Mouse (Mus musculus) gastrocnemius, postnatal 10 days (tissue): ENCODE measurements around the gene Ripor1. TPM values are rescaled to one million over a fixed set of nuclear protein-coding genes. Genes with fewer than 3 reads are reported as not detected.
A peak's percentile ranks its signal among the peaks of the same experiment; 100 is the strongest.
"Not testable (repeated sequence)": the region's sequence is repeated elsewhere in the genome, so short reads cannot be mapped to it uniquely, and the experiment has no call there.

Source experiments
- DNase-seq: peaks from one replicate; pipeline ENCODE4 v3.0.0; 2021; ENCODE audit warnings: mixed read lengths
- long read RNA-seq, 2 experiments: library from polyadenylated mRNA; stranded (forward); transcript quantifications; one replicate each; pipeline ENCODE4 v2.0.0; 2021
- total RNA-seq, 2 experiments: library from RNA; stranded (reverse); gene quantifications; 2 replicates each; pipeline ENCODE4 v1.2.3; 2021

The Ripor1 gene
- 10 to 100 TPM; 20.7 to 26.9 TPM for total RNA-seq
- long read RNA-seq, experiment 1, full-length matches to known transcripts: 8 of 23 reads
- long read RNA-seq, experiment 1, partial matches to known transcripts: 8 of 23 reads
- long read RNA-seq, experiment 1, other reads (novel, unspliced or antisense): 7 of 23 reads
- long read RNA-seq, experiment 2, full-length matches to known transcripts: 7 of 19 reads
- long read RNA-seq, experiment 2, partial matches to known transcripts: 6 of 19 reads
- long read RNA-seq, experiment 2, other reads (novel, unspliced or antisense): 6 of 19 reads

DNA sequence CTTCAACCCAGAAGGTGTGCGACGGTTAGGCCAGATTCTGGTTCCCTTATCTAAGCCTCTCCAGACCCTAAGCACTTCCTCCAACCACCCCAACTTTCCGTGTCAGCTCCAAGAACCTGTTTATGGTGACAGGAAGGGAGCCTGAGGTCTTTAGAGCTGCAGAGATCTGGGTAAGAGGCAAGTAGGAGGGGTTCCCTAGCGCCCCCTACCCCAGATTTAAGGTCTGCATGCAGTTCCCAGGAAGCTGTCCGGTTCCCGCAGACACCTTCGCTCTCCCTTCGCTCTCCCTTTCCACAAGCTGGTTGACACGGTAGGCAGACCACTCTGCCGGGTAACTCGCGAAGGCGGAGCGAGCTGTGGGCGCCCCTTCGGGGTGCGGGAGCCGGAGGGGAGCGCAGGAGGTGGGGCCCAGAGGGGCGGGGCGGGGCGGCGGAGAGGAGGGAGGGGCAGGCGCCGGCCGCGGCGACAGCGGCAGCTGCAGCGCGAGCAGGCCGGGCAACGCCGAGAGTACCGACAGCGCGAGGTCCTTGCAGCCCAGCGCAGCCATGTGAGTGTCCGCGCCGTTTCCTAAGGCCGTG lies at the start of gene Ripor1:
Gene Ripor1, plus strand, starts transcription at position 452 of the 578 bp plus-strand sequence.
- peak; percentile 83 for DNase-seq

- no peak for DNase-seq
Observed at GRCm38 (mm10) chr8:105562863-105563262, 42.2 kb upstream of the Ripor1 start.

DNA sequence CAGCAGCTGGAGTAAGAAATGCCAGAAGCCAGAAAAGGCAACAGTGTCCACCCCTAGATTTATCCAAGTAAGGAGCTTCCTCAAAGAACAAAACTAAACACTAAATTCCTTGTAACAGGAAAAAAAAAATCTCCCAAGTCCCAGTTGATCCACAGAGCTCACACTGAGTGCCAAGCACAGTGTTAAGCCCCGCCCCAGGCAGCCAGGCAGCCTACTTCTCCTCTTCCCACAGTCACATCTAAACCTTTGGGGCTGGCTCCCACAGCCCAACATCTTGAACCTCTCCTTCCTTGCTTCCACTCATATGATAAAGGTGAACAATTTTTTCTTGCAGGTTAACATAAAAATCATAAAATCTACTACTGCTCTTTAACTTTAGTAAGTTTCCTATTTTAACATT lies 41.2 kb upstream of the Ripor1 start:
- no peak for DNase-seq

GRCm38 (mm10) chr8:105564573-105565229 lies 40.4 kb upstream of the Ripor1 start:
- not testable (repeated sequence) for DNase-seq

- no peak for DNase-seq
Observed at GRCm38 (mm10) chr8:105565401-105565881, 39.6 kb upstream of the Ripor1 start.

GRCm38 (mm10) chr8:105565952-105566702 lies 38.9 kb upstream of the Ripor1 start, which contains the start of gene Atp6v0d1:
Atp6v0d1 (minus strand) TSS chr8:105566047.
- DNase-seq: peak; percentile 98

- DNase-seq: peak; percentile 17
Observed at GRCm38 (mm10) chr8:105566703-105567595, 38.1 kb upstream of the Ripor1 start.

- no peak for DNase-seq
Observed at GRCm38 (mm10) chr8:105571810-105572209, 33.2 kb upstream of the Ripor1 start.

DNA sequence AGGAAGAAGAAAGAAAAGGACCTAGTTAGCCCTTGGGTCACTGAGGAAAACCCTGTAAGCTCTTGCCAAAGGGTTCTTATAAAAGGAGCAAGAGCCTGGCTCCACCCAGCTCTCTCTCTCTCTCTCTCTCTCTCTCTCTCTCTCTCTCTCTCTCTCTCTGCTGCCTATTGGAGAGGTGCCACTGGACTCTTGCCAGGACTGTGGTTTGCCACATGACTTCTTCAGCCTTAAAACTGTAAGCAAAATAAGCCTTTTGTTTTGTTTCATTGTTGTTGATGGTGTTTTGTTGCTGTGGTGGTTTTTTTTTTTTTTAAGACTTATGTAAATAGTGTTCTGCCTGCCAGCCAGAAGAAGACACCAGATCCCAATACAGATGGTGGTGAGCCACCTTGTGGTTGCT lies 31.6 kb upstream of the Ripor1 start:
- DNase-seq: peak; percentile 50

GRCm38 (mm10) chr8:105574741-105575140 lies 30.3 kb upstream of the Ripor1 start:
- DNase-seq: no peak

- DNase-seq: no peak
Observed at GRCm38 (mm10) chr8:105575538-105575937, 29.5 kb upstream of the Ripor1 start.

DNA sequence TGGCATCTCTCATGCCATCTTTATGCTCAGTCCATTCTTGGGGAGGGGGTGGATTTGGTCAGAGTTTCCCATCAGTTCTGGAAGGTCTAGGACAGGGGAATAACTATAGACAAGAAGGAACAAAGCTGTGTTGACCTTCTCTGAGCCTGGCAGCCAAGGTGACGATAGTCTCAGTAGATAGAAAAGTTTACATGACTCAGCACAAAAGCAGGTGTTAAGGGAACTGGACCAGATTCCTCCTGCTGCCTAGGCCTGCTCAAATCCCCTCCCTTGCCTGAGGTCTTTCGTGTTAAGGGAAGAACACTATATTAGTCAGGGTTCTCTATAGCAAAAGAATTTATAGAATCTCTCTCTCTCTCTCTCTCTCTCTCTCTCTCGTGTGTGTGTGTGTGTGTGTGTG lies 25.3 kb upstream of the Ripor1 start:
- DNase-seq: no peak

GRCm38 (mm10) chr8:105592431-105592830 lies 12.6 kb upstream of the Ripor1 start:
- DNase-seq: no peak

DNA sequence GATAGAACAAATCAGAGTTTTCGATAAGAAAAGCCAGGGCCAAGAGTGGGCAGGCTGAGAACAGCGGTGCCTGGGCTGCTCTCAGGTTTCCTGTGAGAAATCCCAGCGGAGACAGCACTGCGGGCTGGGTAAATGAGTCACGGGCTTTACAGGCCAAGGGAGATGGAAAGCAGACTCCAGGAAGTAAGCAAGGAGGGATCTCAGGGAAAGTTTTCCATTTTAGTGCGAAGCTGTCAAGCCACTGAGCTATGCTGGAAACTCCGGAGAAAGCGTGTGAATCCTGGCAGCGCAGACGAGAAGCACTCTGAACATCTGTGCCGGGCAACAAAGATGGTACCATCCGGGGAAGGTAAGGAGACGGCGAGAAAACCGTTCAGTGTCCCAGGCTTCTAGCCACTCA lies 11.2 kb upstream of the Ripor1 start:
- DNase-seq: peak; percentile 37

DNA sequence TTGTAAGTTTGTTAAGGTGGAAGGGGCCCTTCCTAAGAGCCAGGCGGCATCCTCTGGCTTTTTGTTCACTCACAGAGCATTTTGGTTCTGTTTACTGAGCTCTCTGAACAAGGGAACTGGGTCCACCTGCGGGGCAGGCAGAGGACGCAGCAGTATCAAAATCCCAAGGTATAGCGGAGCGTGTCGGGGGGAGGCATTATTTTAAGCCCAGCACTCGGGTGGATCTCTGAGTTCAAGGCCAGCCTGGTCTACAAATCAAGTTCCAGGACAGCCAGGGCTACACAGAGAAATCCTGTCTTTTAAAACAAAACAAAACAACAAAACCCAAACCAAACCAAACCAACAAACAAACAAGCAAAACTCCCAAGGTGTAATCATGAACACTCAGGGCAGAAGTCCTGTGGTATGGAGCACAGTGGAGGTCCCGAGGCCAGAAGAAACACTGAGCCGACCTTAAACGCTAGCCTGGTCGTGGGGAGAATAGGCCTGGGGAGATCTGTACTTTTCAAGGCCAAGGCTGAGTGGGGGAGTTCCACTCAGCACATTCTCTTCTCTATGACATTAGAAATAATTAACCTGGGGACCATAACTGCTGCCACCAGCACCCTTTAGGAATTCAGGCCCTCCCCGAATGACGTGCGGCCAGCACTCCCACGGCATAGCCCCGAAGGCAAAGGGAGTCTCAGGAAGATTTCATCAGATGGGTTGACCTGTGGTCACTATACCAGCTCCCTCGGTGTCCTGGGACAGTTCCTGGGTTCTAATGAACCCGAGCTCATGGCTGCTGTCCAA lies 10.4 kb upstream of the Ripor1 start:
- no peak for DNase-seq

DNA sequence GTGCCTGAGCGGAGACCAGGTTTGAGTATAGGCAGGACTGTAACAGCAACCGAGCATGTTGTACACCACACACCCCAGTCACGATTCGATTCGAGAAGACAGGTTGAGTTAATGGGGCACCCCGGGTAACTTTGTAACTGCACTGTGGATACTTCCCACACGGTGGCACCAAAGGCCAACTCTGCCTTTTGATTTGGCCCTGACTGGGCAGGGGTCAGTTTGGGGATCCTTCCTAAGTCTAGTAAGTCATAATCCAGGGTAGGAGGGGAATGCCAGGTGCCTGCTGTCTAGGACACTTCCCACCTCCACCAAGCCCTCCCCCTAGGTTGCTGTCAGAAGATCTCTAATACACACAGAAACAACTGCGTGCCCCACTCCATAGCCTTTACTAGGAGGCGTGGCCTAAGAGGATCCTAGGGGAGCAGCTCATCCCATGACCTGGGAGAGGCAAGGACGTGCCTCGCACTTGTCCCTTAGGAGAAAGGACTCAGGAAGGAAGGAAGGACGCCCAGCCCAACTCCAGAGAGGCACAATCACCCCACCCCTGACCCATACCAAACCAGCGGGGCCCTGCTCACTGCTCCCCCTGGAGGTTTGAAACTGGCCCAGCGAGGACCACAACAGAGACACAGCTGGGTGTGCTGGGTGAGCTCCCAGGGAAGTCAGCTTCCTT lies 8.6 kb upstream of the Ripor1 start:
- DNase-seq: peak; percentile 63

- DNase-seq: no peak
Observed at GRCm38 (mm10) chr8:105598777-105599176, 6.3 kb upstream of the Ripor1 start.

DNA sequence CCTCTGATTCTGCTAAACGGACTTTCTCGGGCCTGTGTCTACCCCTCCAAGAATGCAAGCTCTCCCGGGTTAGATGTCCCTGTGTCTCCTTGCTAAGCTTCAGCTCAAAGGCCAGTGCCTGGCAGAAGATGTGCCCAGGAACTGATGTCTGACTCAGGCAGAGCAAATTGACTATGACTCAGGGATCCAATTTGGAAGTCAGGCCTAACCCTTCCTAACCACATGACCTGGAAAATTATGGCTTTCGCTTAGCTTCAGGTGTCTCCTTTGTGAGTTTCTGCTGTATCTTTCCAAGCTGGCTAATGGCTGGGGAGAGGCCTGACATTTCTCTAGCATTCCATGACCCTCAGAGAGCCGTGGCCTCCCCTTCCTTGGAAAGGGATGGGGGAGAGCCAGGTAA lies 3.8 kb upstream of the Ripor1 start:
- DNase-seq: no peak

DNA sequence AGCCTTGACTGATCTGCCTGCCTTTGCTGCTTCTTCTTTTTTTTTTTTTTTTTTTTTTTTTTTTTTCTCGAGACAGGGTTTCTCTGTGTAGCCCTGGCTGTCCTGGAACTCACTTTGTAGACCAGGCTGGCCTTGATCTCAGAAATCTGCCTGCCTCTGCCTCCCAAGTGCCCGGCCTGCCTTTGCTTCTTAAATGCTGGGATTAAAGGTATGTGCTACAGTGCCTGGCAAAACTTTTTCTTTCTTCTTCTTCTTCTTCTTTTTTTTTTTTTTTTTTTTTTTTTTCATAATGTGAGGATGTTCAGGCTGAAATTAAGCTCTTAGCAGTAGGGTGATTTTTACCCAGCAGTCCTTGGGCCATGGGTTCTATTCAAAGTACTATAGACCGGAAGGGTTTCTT lies 2.5 kb upstream of the Ripor1 start:
- DNase-seq: not testable (repeated sequence)
